Mouse (Mus musculus) spleen, adult 2 months (tissue): ENCODE measurements around the gene Ttc29.

Experiments
- CTCF ChIP-seq: fragments of 200-500 bp; IDR thresholded peaks from 2 replicates; pipeline ENCODE4 v1.5.1; 2011; ENCODE audit warnings: mild to moderate bottlenecking, inconsistent platforms; ENCODE audit not compliant: insufficient read depth, insufficient read length, insufficient replicate concordance; ENCODE audit errors: extremely low read depth
- POLR2A ChIP-seq: fragments of 200-500 bp; IDR thresholded peaks from 2 replicates; pipeline ENCODE4 v1.6.1; 2011; ENCODE audit warnings: low read depth, low read length, inconsistent platforms

- TF ChIP-seq CTCF, result no peak
- TF ChIP-seq POLR2A, result no peak
These were observed 76.4 kb downstream of the Ttc29 start for GRCm38 (mm10) chr8:78289374-78289971.
